Mouse (Mus musculus): Measurements from ENCODE around the gene Prpsap1.

GRCm38 (mm10) chr11:116447822-116448221 is 46.2 kb downstream of the Prpsap1 start:
- TF ChIP-seq CTCF (IDR thresholded peaks at IDR 0.05; ENCODE audit: low read depth) (peak; percentile 30; the same call in 1 of the 2 replicates), EP300 (IDR thresholded peaks at IDR 0.05; ENCODE audit: low read depth) (no peak)
